Mouse (Mus musculus) adrenal gland, postnatal 36 days (tissue): Measurements from ENCODE around the gene Fkbp1a. TPM values are rescaled to one million over a fixed set of nuclear protein-coding genes. Genes with fewer than 3 reads are reported as not detected.

Experiments used
- DNase-seq, 2 experiments: peaks; one replicate each; pipeline ENCODE4 v3.0.0; 2021; ENCODE audit warnings: mixed read lengths in 1 of 2
- total RNA-seq, 2 experiments: library from RNA; stranded (reverse); gene quantifications; 2 replicates each; pipeline ENCODE4 v1.2.3; 2021

Fkbp1a gene
- total RNA-seq, 2 experiments from 2014 or later, result 273 to 327 TPM

- no peak for DNase-seq
These were observed 66.2 kb downstream of the Fkbp1a start for GRCm38 (mm10) chr2:151608435-151608834.

GRCm38 (mm10) chr2:151609974-151610373, 67.7 kb downstream of the Fkbp1a start:
- peak; percentile 59 to 66 for DNase-seq

Other genes with a start within 250 kb of the Fkbp1a start
- not detected for gene 4921509C19Rik, start 66.3 kb upstream of the Fkbp1a start, total RNA-seq
- 100 to 1,000 TPM; 139 to 148 TPM for gene Nsfl1c, start 48.3 kb upstream of the Fkbp1a start, total RNA-seq
- gene Sdcbp2, start 30.1 kb downstream of the Fkbp1a start, total RNA-seq, result 1 to 10 TPM; 1.5 to 2.0 TPM
- 10 to 100 TPM in 1 of 2 experiments, 1 to 10 TPM in 1; 7.9 to 14.6 TPM for gene Snph, start 90.1 kb downstream of the Fkbp1a start, total RNA-seq
- gene Rad21l, start 126.0 kb downstream of the Fkbp1a start, total RNA-seq, result not detected
- gene Tmem74b, start 159.5 kb downstream of the Fkbp1a start, total RNA-seq, result 1 to 10 TPM in 1 of 2 experiments, under 1 TPM in 1; 0.23 to 1.6 TPM
- 10 to 100 TPM; 31.8 to 38.2 TPM for gene Psmf1, start 201.7 kb downstream of the Fkbp1a start, total RNA-seq